Mouse (Mus musculus) liver, adult 2 months (tissue): Measurements from ENCODE around the gene Bhlha15. TPM values are rescaled to one million over a fixed set of nuclear protein-coding genes. Genes with fewer than 3 reads are reported as not detected.

Source experiments
- DNase-seq: peaks from one replicate; pipeline ENCODE4 v3.0.0-alpha.2; 2011; ENCODE audit warnings: low read depth, low spot score; ENCODE audit errors: extremely low read depth
- H3K27ac ChIP-seq: fragments of 200-500 bp; replicated peaks from 2 replicates; pipeline ENCODE4 v1.5.1; 2012; ENCODE audit warnings: low read depth, mild to moderate bottlenecking, control low read depth, inconsistent platforms, low read length; ENCODE audit not compliant: insufficient read depth
- H3K27me3 ChIP-seq: fragments of 200-500 bp; 2 replicates; pipeline ENCODE4 v1.6.1; 2012; ENCODE audit warnings: mild to moderate bottlenecking, moderate library complexity, low read length, inconsistent platforms; ENCODE audit not compliant: control insufficient read depth, insufficient read depth
- H3K36me3 ChIP-seq: fragments of 200-500 bp; 2 replicates; pipeline ENCODE4 v1.6.1; 2012; ENCODE audit warnings: low read length, inconsistent platforms; ENCODE audit not compliant: control insufficient read depth, insufficient read depth
- H3K4me1 ChIP-seq: fragments of 200-500 bp; 2 replicates; pipeline ENCODE4 v1.6.1; 2011; ENCODE audit warnings: low read length; ENCODE audit not compliant: control insufficient read depth, insufficient read depth
- H3K4me3 ChIP-seq: fragments of 200-500 bp; 2 replicates; pipeline ENCODE4 v1.5.1; 2011; ENCODE audit warnings: low read depth, mild to moderate bottlenecking, control low read depth, low read length, moderate library complexity; ENCODE audit not compliant: insufficient read depth
- H3K79me2 ChIP-seq: fragments of 200-500 bp; 2 replicates; pipeline ENCODE4 v1.6.1; 2012; ENCODE audit warnings: inconsistent platforms, mild to moderate bottlenecking, low read length, moderate library complexity; ENCODE audit not compliant: control insufficient read depth, insufficient read depth
- H3K9ac ChIP-seq: fragments of 200-500 bp; 2 replicates; pipeline ENCODE4 v1.6.1; 2012; ENCODE audit warnings: low read depth, mild to moderate bottlenecking, control low read depth, inconsistent platforms, low read length
- CTCF ChIP-seq: fragments of 200-500 bp; IDR thresholded peaks from 2 replicates; pipeline ENCODE4 v1.5.1; 2011; ENCODE audit warnings: low read depth, low read length, control low read depth
- POLR2A ChIP-seq: fragments of 200-500 bp; IDR thresholded peaks from 2 replicates; pipeline ENCODE4 v1.6.1; 2011; ENCODE audit warnings: low read length, control low read depth; ENCODE audit not compliant: insufficient read depth; ENCODE audit errors: extremely low read depth
- WGBS: fragments of 180-500 bp; shearing (Covaris S2); methylation state at CpG from one replicate; pipeline ENCODE4 v1.1.7; 2018; 5-methylcytosine and 5-hydroxymethylcytosine counted together
- polyA plus RNA-seq: library from polyadenylated mRNA; depleted of rRNA; stranded (reverse); fragments of >200 nt; gene quantifications from 2 replicates; pipeline ENCODE4 v1.2.3, GENCODE M21; 2012; rRNA removed
- total RNA-seq: library from RNA; depleted of rRNA; stranded (reverse); fragments of >200 nt; gene quantifications from 2 replicates; pipeline ENCODE4 v1.2.3, GENCODE M21; 2014; rRNA removed

Bhlha15 gene
- total and polyA plus RNA-seq, 2 experiments: 0.18 to 0.70 TPM

GRCm38 (mm10) chr5:144238969-144239368 lies 48.9 kb downstream of the Bhlha15 start:
- no peaks in the 10 kb centered on the region for H3K27me3 ChIP-seq
- H3K9ac ChIP-seq: no peak overlapping the region
- DNase-seq: no peak
- 94% methylated on average over 1 of the region's 1 CpGs for WGBS
- no peaks in the 10 kb centered on the region for H3K36me3 ChIP-seq
- TF ChIP-seq POLR2A (no peak), CTCF (no peak)
- H3K27ac ChIP-seq: no peak overlapping the region
- peaks cover 3% of the 10 kb centered on the region for H3K4me1 ChIP-seq
- H3K4me3 ChIP-seq: no peak overlapping the region
- H3K79me2 ChIP-seq: no peaks in the 10 kb centered on the region

Other genes with a start within 250 kb of the Bhlha15 start
- gene Ccz1, start 175.4 kb upstream of the Bhlha15 start, total RNA-seq: 33.4 and 42.0 TPM in 2 replicates
- gene Ccz1, start 175.4 kb upstream of the Bhlha15 start, polyA plus RNA-seq: 7.3 and 9.1 TPM in 2 replicates
- gene Ocm, start 163.6 kb upstream of the Bhlha15 start, total RNA-seq: not detected in 2 replicates
- gene Ocm, start 163.6 kb upstream of the Bhlha15 start, polyA plus RNA-seq: not detected in 2 replicates
- 4.0 and 6.1 TPM in 2 replicates for gene Lmtk2, start 89.8 kb upstream of the Bhlha15 start, total RNA-seq
- 4.6 and 4.7 TPM in 2 replicates for gene Lmtk2, start 89.8 kb upstream of the Bhlha15 start, polyA plus RNA-seq
- 5.9 and 6.6 TPM in 2 replicates for gene Tecpr1, start 33.3 kb downstream of the Bhlha15 start, total RNA-seq
- 9.3 and 13.0 TPM in 2 replicates for gene Tecpr1, start 33.3 kb downstream of the Bhlha15 start, polyA plus RNA-seq
- gene Bri3, start 54.2 kb downstream of the Bhlha15 start, total RNA-seq: 24.9 and 29.5 TPM in 2 replicates
- 74.6 and 85.7 TPM in 2 replicates for gene Bri3, start 54.2 kb downstream of the Bhlha15 start, polyA plus RNA-seq
- 7.9 and 11.7 TPM in 2 replicates for gene Baiap2l1, start 167.8 kb downstream of the Bhlha15 start, total RNA-seq
- gene Baiap2l1, start 167.8 kb downstream of the Bhlha15 start, polyA plus RNA-seq: 7.7 and 10.3 TPM in 2 replicates